Mouse (Mus musculus): ENCODE results near the gene Gm43191.
"Not testable (repeated sequence)": the region's sequence is repeated elsewhere in the genome, so short reads cannot be mapped to it uniquely, and the experiment has no call there.

Gene Gm43191

DNA sequence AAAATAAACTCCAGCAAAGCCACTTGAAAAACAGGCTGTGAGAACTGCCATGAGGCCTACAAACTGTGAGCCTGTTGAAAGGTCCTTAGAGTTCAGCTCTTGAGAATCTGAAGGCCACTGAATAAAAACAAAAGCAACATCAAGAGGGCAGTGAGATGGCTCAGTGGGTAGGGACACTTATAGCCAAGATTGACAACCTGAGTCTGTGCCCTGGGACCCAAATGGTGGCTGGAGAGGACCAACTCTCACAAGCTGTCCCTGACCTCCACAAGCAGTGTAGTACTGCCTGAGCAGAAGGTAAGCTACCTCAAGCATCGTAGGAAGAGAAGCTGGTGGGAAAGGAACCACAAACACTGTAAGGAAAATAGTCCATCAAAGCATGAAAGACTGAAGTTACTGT, at the start of gene Gm43191:
TSS of gene Gm43191 (minus strand) at position 101 of the 400 bp plus-strand sequence.
- DNase-seq, result no peak

DNA sequence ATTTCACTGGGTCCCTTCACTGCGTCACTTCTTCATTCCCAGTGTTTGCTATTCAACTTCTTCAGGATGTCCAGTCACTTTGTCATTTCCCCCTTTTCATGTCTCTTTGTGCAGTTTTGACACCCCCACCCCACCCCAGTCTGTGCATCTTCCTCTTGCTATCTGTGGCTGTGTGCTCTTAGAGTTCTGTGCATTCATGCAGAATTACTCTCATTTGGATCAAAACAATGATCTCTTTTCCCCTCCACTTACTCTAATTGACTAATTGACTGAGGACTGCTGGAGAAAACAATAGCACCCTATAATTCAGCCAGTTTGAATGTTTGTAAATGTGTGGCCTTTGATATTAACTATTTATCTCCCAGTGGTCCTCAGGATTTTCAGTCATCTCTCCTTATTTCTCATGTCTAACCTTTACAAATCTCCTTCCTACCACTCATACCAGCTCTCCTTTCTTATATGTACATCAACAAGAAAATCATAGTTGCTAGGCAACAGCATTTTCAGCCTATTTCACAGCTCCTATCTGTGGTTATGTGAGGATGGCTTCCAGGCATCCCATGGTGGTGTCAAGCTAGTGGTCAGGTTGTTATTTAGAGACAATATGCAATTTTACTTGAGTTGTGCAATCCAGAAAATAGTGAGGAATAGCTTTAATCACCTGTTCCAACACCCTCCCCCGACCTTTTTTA, 48.6 kb upstream of the Gm43191 start:
- no peak for DNase-seq

DNA sequence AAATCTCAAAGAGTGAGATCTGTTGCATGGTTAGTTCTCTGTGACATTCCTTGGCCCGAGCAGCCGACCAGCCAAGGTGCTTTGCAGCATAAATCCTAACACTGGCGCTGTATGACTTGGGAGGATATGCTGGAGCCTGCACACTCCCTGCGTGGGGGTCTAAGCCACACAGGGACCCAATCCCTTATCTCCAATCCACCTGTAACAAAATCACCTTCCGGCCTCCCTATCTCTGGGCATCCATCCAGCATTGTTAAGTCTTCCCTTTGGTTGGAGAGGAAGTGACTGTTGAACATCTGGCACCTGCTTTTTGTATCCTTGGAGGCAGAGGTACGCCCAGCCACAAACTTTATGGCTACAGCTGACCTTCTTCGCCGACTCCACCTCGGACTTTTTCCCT, 45.7 kb upstream of the Gm43191 start:
- DNase-seq, result no peak

DNA sequence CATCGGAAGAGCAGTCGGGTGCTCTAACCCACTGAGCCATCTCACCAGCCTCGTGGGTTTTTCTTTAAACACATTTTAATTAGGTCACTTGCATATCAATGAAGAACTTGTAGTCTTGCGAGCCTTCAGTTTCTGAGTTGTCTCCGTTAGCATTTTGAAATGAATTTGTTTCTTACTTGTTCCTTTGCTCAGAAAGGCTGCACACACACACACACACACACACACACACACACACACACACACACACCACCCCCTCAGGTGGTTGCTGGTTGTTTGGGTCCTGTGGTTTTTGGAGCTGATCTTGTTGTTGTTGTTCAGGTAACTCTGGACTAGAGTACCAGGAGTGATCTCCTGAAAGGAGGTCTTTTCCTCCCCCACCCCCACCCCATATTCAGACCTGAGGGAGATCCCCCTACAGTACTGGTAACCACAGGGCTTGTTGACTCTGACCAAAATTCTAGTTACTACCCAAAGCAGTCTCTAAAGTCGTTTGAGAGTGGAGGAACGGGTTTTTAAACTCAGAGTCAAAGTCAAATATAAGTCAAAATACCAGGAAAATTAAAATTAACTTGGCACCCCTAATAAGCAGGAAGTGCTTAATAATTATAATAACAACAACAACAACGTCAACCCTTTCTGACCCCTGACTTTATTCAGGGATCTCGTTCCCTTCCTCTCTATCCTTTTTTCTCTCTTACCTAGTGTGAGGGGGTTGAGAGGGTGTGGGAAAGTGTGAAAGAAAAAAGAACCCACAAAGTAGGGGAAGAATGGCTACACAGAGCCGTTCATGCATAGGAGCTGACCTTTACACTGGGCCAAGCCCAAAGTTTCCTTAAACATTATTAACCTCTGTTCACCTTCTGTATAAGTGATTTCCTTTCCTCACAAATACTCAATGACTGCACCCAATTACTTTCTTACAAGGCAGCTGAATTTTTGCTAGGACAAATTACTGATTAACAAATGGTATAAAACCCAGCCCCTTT, 42.7 kb upstream of the Gm43191 start:
- no peak for DNase-seq

DNA sequence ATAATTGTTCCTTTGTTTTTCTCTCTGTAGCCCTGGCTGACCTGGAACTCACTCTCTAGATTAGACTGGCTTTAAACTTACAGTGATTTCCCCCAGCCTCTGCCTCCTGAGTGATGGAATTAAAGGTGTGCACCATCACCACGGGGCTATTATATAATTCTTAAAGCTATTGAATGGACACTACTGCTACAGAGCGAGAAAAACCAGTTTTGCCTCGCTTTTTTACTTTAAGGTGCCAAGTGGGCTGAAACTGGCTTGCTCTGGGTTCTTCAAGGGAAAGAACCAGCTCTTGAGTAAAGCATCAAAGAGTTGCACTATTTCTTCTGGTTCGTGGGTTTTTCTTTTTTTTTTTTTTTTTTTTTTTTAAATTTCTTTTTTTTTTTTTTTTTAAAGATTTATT, 41.9 kb upstream of the Gm43191 start:
- no peak for DNase-seq

DNA sequence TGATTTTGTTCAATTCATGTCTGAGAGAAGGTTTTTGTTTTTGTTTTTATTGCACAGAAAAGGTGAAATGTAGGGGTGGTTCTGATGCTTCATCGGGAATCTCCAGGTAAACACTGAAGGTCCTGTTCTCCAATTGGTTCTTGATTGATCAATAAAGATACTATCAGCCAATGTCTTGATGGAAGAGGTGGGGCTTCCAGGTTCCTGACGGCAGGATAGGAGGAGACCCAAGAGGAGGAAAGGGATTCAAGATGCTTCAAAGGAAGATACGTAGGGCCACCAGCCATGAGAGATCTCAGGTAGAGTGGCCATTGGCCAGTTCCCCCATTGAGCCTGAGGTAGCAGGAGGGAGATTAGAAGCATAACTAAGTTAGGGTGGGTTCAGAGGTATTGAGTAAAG, 37.9 kb upstream of the Gm43191 start:
- DNase-seq, result no peak

DNA sequence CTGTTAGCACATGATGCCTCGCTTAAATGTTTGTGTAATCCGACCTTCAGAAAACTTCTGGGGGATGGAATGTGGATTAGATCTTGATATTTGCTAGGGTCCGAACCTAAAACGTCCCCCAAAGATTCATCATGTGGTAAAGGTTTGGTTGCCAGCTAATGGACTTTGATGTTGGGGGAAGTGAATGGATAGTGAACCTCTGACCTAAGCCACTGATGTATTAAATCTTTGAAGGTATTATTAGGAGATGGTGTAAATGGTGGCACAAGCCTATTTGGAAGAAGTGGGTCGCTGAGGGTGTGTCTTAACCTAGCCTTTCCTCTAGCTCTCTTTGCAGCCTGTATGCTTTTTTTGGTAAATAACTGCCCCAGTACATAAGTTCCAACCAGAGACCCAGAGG, 32.0 kb upstream of the Gm43191 start:
- DNase-seq, result no peak

DNA sequence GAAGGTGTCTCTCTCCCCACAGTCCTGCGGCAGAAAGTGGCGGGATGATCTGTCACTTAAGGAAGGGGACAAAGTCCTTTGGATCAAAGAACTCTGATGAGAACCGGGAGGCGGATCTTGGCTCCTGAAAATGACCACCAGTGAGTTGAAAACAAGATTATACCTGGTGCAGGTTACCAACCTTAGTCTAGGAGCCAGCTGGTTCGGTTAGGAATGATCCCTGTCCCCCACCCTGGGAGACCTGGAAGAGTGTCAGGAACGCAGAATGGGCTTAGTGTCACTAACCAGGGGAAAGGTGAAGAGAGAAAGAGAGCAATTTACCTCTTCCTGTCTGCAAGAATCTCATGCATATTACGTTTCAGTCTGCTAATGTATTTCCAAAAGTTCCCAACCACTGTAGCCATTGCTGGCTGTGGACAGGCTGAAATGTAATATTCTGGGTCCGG, 31.4 kb upstream of the Gm43191 start, which contains the start of gene Slc35a3:
TSS of gene Slc35a3 (minus strand) at position 396 of the 446 bp plus-strand sequence.
- DNase-seq, result no peak

DNA sequence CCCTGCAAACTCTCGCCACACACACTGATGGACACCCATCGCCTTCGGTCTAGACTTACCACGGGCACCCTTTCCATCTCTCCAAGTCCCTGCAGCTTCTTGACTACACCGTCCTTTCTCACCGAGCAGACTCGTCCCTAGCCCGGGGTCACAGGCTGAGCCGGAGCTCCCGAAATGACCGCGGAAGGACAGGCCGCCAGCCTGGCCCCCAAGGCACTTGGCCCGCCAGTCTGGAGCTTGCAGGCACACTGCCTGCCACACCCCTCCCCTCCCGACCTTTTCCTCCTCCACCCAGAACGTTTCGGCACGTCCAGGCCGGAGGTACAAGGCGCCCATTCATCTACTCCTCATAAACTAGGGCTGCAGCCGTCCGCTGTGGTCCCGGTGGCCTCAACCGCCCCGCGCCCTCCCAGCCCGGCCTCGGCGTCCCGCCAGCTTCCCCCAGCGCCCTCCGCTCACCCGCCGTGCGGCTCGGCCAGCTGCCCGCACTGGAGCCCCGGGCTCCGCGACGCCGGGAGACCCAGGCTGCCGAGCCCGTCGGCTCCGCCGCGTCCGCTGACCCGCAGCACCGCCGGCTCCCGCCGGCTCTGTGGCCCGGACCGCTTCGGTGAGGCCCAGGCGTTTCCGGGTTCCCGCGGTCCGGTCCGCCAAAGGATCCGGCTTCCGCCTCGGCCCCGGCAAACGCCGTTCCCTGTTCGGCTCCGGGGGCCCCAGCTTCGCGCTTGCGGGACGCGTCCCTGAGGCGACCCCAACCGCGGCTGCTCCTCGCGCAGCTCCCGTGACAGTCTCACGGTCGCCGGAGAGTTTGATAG, 30.8 kb upstream of the Gm43191 start:
- DNase-seq, result peak; percentile 88

DNA sequence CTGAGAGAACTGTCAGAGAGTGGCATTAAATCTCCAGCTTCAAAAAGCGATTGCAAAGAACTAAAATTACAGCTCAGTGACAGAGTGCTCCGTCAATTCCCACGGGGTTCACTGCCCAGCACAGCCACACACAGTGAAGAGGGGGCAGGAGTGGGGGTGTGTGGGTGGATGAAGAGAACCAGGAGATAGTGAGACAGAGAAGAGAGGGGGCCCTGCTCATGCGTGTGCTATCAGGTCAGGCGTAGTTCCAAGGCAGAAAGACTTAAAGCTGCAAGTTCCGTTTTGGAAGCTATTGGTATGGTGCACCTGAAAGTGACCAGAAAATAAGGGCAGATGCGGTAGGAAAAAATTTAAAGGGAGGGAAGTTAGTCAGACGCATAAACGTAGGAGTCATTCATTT, 29.9 kb upstream of the Gm43191 start:
- no peak for DNase-seq

DNA sequence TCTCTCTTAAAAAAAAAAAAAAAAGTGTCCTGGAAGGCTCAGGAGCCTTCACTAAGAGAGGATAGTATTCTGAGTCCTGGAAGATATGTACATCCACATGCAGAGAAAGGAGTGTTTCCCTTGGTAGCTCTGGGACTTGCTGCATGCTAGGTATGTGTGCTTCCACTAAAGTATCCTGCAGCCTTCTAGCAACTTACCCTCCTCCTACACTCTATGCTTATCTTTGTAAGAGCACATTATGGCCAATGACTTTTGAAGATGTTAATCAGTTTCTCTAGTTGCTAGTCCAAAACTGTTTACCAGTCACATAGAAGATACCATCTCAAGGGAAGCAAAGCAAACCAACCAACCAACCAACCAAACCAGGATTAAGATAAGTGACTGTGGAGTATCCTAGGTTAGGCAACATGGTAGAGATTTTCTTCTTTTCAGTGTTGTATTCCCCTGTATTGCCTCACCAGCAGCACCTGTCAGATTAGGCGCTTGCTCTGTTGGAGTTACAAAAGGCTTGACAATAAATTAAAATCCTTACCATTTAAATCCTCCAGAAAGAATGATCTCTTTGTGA, 24.7 kb upstream of the Gm43191 start:
- no peak for DNase-seq

DNA sequence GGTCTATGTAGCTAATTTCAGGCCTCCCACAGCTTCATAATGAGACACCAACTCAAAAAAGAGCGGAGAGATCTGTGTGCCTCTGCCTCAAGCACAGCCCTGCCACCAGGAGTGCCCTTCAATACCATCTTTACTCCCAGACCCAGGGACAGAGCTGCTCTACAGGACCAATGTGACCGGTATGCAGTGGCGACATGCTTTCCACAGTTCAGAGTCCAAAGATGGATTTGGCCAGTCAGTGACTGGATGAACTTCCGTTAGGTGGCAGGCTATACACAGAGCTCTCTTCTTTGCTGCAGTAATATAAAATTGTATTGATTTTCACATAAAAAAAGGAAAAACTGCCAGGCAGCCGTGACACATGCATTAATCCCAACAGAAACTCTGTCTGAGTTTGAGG, 22.8 kb upstream of the Gm43191 start:
- no peak for DNase-seq

DNA sequence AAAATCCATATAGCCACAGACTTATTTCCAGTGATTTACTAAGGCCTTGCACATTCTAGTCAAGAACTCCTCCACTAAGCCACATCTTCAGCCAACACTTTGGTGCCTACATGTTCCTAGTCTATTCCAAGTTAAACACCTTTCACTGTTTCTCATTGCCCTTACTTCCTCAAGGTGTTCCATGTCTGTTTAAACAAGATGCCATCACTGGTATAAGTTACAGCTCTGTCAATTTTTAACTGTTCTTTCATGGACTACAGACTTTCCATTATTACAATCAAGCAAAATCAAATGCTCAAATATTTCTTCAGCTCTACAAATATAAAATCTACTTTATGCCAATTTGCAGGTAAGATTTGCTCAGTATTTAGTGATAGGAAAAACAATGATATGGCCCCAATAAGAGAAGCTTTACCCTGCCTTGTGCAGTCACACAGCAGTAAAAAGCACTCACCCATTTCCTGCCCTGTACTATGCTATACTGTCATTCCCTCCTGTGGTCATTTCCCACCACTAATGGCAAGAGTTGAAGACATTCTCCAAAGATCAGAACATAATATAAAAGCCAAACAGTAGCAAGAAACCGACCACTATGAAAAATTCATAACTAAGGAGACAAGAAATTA, 21.7 kb upstream of the Gm43191 start:
- no peak for DNase-seq

DNA sequence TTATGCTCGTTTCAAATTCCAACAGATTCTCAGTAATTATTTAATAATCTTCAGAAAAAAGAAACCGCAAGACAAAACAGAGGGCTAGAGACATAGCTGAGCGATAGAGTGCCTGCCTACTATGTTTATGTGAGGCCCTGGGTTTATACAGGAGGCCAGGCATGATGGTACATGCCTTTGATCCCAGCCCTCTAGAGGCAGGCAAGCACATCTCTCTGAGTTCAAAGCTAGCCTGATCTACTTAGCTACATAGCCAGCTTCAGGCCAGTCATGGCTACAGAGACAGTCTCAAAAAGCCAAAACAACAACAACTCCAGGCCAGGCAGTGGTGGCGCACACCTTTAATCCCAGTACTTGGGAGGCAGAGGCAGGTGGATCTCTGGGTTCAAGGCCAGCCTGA, 20.5 kb upstream of the Gm43191 start:
- no peak for DNase-seq

DNA sequence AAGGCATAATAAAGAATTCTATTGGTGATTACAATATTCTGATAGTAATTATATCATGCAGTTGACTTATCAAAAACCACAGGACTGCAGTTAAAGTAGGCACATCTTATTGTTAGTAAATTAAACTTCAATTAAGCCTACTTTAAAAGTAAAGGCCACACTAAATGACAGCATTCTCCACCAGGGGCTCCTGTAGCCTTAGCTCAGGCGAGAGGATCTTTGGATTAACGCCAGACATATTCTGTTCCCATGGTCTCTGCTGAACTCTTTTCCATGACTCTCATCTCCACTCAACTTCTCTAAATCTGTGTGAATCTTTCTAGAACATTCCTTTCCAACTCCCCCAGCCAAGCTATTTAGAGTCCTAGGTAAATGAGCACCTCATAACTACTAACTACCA, 17.7 kb upstream of the Gm43191 start:
- no peak for DNase-seq

DNA sequence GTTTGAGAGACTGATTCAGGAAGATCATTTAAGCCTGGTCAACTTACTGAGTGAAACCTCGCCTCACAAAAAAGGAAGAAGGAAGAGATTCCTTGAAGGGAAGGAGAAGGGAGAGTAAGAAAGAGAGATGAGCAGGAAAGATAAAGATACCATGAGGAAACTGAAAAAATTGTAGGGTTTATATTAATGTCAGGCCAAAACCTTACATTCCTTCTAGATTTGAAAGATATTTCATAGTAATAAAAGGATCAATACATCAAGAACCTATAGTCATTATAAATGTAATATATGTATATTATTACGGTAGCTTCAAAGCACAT, 14.6 kb upstream of the Gm43191 start:
- DNase-seq, result no peak

DNA sequence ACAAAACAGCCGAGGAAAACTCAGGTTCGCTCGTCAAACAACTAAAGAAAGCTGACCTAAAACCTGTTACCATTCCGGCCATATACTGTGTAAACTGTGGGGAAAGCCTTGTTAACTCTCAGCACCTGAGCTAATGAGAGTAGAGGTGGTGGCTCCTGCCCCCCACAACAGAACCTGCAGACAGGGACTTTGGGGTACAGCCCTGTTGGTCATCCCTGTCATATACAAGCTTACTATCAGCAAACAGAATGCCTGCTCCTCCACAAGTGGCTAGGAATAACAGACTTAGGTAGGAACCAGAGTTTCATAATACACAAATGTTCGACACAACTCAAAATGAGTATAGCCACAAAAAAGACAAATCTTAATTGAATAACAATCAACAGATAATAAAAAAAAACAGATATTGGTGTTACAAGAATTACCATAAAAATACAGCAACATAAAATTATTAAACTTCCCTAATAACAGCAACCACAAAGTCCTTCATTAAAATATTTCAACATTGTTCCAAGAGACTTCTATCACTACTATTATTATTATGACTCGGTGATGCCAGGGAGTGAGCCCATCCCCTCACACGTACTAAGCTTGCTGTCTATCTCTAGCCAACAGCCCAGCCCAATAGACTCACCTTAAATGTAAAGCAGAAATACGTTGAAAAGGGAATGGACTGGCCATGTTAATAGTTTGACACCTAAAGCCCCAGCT, 14.1 kb upstream of the Gm43191 start:
- no peak for DNase-seq

DNA sequence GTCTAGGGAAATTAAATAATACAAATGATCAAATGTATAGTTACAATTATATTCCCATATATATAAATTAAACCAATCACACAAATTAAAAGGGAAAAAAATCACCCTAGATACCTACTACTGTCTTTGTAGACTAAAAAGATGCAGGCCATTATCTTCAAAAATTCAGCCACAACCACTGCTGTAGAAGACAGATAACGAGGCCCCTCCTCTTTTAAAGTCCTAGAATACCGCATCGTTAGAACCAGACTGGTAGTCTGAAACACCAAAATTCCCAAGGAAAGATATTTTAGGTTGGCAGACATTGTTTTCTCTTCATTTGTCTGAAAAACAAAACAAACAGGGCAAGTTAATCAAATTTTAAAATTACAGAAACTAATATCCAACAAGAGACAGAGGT, 13.3 kb upstream of the Gm43191 start:
- no peak for DNase-seq

DNA sequence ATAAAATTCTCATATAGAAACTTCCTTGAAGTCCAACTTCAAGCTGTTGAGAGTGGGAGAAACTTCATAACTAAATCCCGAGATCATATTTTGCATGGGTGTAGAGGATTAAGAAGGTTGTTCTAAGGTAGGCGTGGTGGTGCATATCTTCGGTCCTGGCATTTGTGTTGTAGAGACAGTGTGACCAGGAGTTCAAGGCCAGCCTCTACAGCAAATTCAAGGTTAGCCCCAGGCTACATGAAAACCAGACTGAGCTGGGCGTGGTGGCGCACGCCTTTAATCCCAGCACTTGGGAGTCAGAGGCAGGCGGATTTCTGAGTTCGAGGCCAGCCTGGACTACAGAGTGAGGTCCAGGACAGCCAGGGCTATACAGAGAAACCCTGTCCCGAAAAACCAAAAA, 16.8 kb downstream of the Gm43191 start:
- DNase-seq, result not testable (repeated sequence)

DNA sequence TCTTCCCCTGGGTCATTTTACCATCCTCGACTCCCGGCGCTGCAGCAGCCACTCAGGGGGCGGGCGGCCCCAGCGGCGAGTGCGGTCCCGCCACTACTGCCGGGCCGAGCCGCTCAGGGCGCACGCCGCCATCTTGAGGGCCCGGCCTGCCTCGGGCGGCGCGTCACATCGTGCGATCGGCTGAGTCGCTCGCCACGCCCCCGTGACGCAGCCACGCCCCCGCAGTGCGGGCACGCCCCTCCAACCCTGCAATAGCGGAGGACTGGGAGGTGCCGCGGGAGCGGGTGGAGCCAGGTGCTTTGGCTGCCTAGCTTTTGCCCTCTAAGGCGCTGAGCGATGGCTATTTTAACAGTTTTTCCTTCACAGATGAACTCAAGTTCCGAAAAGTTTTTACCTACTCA, 18.6 kb downstream of the Gm43191 start, which contains the start of gene Mfsd14a:
TSS of gene Mfsd14a (minus strand) at position 215 of the 401 bp plus-strand sequence.
- peak; percentile 100 for DNase-seq

DNA sequence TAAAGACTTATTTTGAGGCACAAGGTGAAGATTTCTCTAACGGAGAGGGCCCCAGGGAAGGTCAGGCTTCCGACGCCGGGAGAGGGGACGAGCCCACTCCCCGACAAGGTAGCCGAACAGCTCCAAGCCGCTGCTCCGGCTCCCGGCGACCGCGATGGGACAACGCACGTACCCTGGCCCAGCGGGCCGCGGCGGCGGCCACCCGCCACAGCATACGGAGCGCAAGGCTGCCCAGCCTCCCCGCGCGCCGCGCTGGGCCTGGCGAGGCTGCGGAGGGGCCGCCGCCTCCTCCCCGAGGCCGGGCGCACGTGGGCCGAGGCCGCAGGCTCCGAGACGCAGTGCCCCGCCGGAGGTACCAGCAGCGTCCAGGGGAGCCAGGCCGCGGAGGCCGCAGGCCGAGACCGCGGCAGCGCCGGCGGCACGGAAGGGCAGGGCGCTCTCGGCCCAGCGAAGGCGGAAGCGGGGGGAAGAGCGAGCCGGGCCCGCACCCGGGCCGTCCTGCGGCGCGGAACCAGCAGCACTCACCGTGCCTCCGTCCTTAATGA, 19.1 kb downstream of the Gm43191 start:
- no peak for DNase-seq
